Mouse (Mus musculus) CD4-positive, CD25-positive, alpha-beta regulatory T cell (primary cell): ENCODE results near the gene Vmn1r132. TPM values are rescaled to one million over a fixed set of nuclear protein-coding genes. Genes with fewer than 3 reads are reported as not detected.

ENCODE experiments used
- polyA plus RNA-seq: library from polyadenylated mRNA; unstranded; fragments of 100-300 nt; shearing (Covaris generic); gene quantifications from one replicate; pipeline ENCODE4 v1.2.1, GENCODE M21; 2017

The Vmn1r132 gene
- not detected for polyA plus RNA-seq

DNA sequence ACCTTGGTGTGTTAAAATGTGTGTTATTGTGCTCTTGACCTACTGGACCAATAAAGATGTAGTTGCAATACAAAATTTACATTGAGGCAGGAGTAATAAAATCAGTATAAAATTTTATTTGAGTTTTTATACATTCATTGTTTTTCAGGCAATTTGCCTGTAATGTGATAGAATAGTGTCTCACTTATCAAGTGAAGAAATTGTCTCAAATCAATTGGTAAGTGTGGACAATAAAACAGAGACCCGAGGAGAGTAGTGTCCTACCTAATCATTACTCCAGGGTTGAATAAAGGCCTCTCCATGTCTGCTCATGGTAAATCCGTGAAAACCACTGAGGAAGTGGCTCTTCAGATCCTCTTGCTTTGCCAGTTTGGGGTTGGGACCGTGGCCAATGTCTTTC lies at the start of gene Vmn1r132:
Gene Vmn1r132 (plus strand): TSS at position 301 of the 400 bp plus-strand sequence.

Other genes starting within 250 kb of the Vmn1r132 start
- gene Gm6882, start 181.3 kb upstream of the Vmn1r132 start, polyA plus RNA-seq: not detected
- gene Vmn1r130, start 102.3 kb upstream of the Vmn1r132 start, polyA plus RNA-seq: not detected
- gene Vmn1r131, start 68.0 kb upstream of the Vmn1r132 start, polyA plus RNA-seq: not detected
- not detected for gene Gm4175, start 147.4 kb downstream of the Vmn1r132 start, polyA plus RNA-seq
- gene Gm4177, start 182.6 kb downstream of the Vmn1r132 start, polyA plus RNA-seq: not detected
- gene Vmn1r135, start 218.3 kb downstream of the Vmn1r132 start, polyA plus RNA-seq: 0.35 TPM
- not detected for gene Gm5725, start 230.2 kb downstream of the Vmn1r132 start, polyA plus RNA-seq